Mouse (Mus musculus): ENCODE results near the gene Wbp2nl. TPM values are rescaled to one million over a fixed set of nuclear protein-coding genes. Genes with fewer than 3 reads are reported as not detected.
"Not testable (repeated sequence)": the region's sequence is repeated elsewhere in the genome, so short reads cannot be mapped to it uniquely, and the experiment has no call there.

Wbp2nl gene
- polyA plus RNA-seq, 1 experiment from 2014 or later = 0.40 TPM

GRCm38 (mm10) chr15:82354126-82354945 is 55.6 kb downstream of the Wbp2nl start, which contains the start of gene Ndufa6:
Ndufa6 (minus strand) TSS chr15:82354322.
- peaks cover 14% of the 10 kb centered on the region for H3K36me3 ChIP-seq (ENCODE audit: control insufficient read depth, insufficient read depth, low read length)
- H3K4me3 ChIP-seq (ENCODE audit: low read depth, low read length) = peak within 1 kb of the TSS; percentile 95
- H3K27me3 ChIP-seq (ENCODE audit: control insufficient read depth, insufficient read depth, low read length) = no peaks in the 10 kb centered on the region
- peak within 1 kb of the TSS; percentile 99 for H3K9ac ChIP-seq (ENCODE audit: low read depth, low read length)
- H3K9me3 ChIP-seq (replicated peaks; ENCODE audit: control insufficient read depth, low read length) = no peaks in the 10 kb centered on the region
- peak within 1 kb of the TSS; percentile 88 for H3K4me2 ChIP-seq
- ATAC-seq (replicated peaks; ENCODE audit: insufficient number of reproducible peaks, low FRiP score, low TSS enrichment) = peak; percentile 97
- WGBS (ENCODE audit: insufficient replicate concordance) = 2% methylated on average over 57 of the region's 57 CpGs
- peaks cover 14% of the 10 kb centered on the region; the same call in 1 of the 2 replicates for H3K4me1 ChIP-seq (ENCODE audit: control insufficient read depth, insufficient read depth, low read length)
- peak within 1 kb of the TSS; percentile 85 for H3K27ac ChIP-seq (ENCODE audit: low read depth, low read length)

GRCm38 (mm10) chr15:82358431-82359260 is 59.9 kb downstream of the Wbp2nl start:
- Histone ChIP-seq H3K4me1 (ENCODE audit: control insufficient read depth, insufficient read depth, low read length) (peaks cover 12% of the 10 kb centered on the region; the same call in 1 of the 2 replicates), H3K27me3 (ENCODE audit: control insufficient read depth, insufficient read depth, low read length) (no peaks in the 10 kb centered on the region), H3K27ac (ENCODE audit: low read depth, low read length) (0 out of 2 replicates have a peak overlapping the region, but pooled peaks have one; percentile 16), H3K4me3 (ENCODE audit: low read depth, low read length) (no peak overlapping the region), H3K9me3 (replicated peaks; ENCODE audit: control insufficient read depth, low read length) (no peaks in the 10 kb centered on the region), H3K9ac (ENCODE audit: low read depth, low read length) (0 out of 2 replicates have a peak overlapping the region, but pooled peaks have one; percentile 4), H3K36me3 (ENCODE audit: control insufficient read depth, insufficient read depth, low read length) (no peaks in the 10 kb centered on the region), H3K4me2 (no peak overlapping the region)
- no peak for ATAC-seq (replicated peaks; ENCODE audit: insufficient number of reproducible peaks, low FRiP score, low TSS enrichment)
- WGBS (ENCODE audit: insufficient replicate concordance) = 57% methylated on average over 22 of the region's 22 CpGs

GRCm38 (mm10) chr15:82361459-82362018 is 62.8 kb downstream of the Wbp2nl start:
- ATAC-seq (replicated peaks; ENCODE audit: insufficient number of reproducible peaks, low FRiP score, low TSS enrichment) = no peak
- WGBS (ENCODE audit: insufficient replicate concordance) = 71% methylated on average over 11 of the region's 11 CpGs
- H3K4me2 ChIP-seq = no peak overlapping the region

GRCm38 (mm10) chr15:82362234-82362633 is 63.5 kb downstream of the Wbp2nl start:
- H3K4me3 ChIP-seq (ENCODE audit: low read depth, low read length) = no peak overlapping the region
- H3K27ac ChIP-seq (ENCODE audit: low read depth, low read length) = no peak overlapping the region
- 77% methylated on average over 3 of the region's 4 CpGs for WGBS (ENCODE audit: insufficient replicate concordance)
- no peak overlapping the region for H3K4me2 ChIP-seq
- H3K4me1 ChIP-seq (ENCODE audit: control insufficient read depth, insufficient read depth, low read length) = peaks cover 9% of the 10 kb centered on the region; the same call in 1 of the 2 replicates
- H3K36me3 ChIP-seq (ENCODE audit: control insufficient read depth, insufficient read depth, low read length) = no peaks in the 10 kb centered on the region
- H3K27me3 ChIP-seq (ENCODE audit: control insufficient read depth, insufficient read depth, low read length) = no peaks in the 10 kb centered on the region
- no peak for ATAC-seq (replicated peaks; ENCODE audit: insufficient number of reproducible peaks, low FRiP score, low TSS enrichment)
- H3K9ac ChIP-seq (ENCODE audit: low read depth, low read length) = no peak overlapping the region
- no peaks in the 10 kb centered on the region for H3K9me3 ChIP-seq (replicated peaks; ENCODE audit: control insufficient read depth, low read length)

More at GRCm38 (mm10) chr15:82361459-82362018, 62.8 kb downstream of the Wbp2nl start:
- no peak overlapping the region for H3K9ac ChIP-seq (ENCODE audit: low read depth, low read length)
- H3K9me3 ChIP-seq (replicated peaks; ENCODE audit: control insufficient read depth, low read length) = no peaks in the 10 kb centered on the region
- no peaks in the 10 kb centered on the region for H3K36me3 ChIP-seq (ENCODE audit: control insufficient read depth, insufficient read depth, low read length)
- H3K4me1 ChIP-seq (ENCODE audit: control insufficient read depth, insufficient read depth, low read length) = peaks cover 9% of the 10 kb centered on the region; the same call in 1 of the 2 replicates
- H3K27me3 ChIP-seq (ENCODE audit: control insufficient read depth, insufficient read depth, low read length) = no peaks in the 10 kb centered on the region
- no peak overlapping the region for H3K27ac ChIP-seq (ENCODE audit: low read depth, low read length)
- no peak overlapping the region for H3K4me3 ChIP-seq (ENCODE audit: low read depth, low read length)

DNA sequence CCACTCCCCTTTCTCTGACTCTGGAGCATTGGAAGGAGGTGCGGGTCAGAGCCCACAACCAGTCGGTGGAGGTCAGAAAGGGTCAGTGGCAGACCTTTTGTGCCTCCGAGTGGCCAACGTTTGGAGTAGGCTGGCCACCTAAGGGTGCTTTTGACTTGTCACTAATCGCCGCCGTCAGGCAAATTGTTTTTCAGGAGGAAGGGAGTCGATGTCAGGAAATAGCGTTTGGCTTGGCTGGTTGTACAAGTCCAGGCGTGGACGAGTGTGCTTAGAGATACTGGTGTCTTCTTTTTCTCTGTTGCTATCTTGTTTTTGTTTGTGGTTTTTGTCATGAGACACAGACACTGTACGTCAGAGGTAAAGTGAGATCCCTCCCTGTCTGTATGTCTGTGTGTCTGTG is 65.0 kb downstream of the Wbp2nl start:
- H3K4me3 ChIP-seq (ENCODE audit: low read depth, low read length); H3K9me3 ChIP-seq (replicated peaks; ENCODE audit: control insufficient read depth, low read length); H3K9ac ChIP-seq (ENCODE audit: low read depth, low read length); H3K4me2 ChIP-seq; ATAC-seq (replicated peaks; ENCODE audit: insufficient number of reproducible peaks, low FRiP score, low TSS enrichment); H3K36me3 ChIP-seq (ENCODE audit: control insufficient read depth, insufficient read depth, low read length); H3K27ac ChIP-seq (ENCODE audit: low read depth, low read length); H3K4me1 ChIP-seq (ENCODE audit: control insufficient read depth, insufficient read depth, low read length); H3K27me3 ChIP-seq (ENCODE audit: control insufficient read depth, insufficient read depth, low read length): not testable (repeated sequence)
- WGBS (ENCODE audit: insufficient replicate concordance) = 60% methylated on average over 7 of the region's 12 CpGs

Other genes starting within 250 kb of the Wbp2nl start
- not detected in 2 replicates for gene 4930407I10Rik, start 239.8 kb upstream of the Wbp2nl start, polyA plus RNA-seq (2014; fragmentation: Nextera tagmentation; extraction: Ambion mirVana)
- gene Mei1, start 229.0 kb upstream of the Wbp2nl start, polyA plus RNA-seq (2014; fragmentation: Nextera tagmentation; extraction: Ambion mirVana) = not detected in 2 replicates
- 9.5 and 9.6 TPM in 2 replicates for gene Ccdc134, start 171.0 kb upstream of the Wbp2nl start, polyA plus RNA-seq (2014; fragmentation: Nextera tagmentation; extraction: Ambion mirVana)
- gene Srebf2, start 151.8 kb upstream of the Wbp2nl start, polyA plus RNA-seq (2014; fragmentation: Nextera tagmentation; extraction: Ambion mirVana) = 82.3 and 88.1 TPM in 2 replicates
- gene Shisa8, start 86.1 kb upstream of the Wbp2nl start, polyA plus RNA-seq (2014; fragmentation: Nextera tagmentation; extraction: Ambion mirVana) = 0.07 TPM in 1 of 2 replicates, not detected in the other
- gene Tnfrsf13c, start 74.6 kb upstream of the Wbp2nl start, polyA plus RNA-seq (2014; fragmentation: Nextera tagmentation; extraction: Ambion mirVana) = 0.29 TPM in 1 of 2 replicates, not detected in the other
- gene Cenpm, start 54.2 kb upstream of the Wbp2nl start, polyA plus RNA-seq (2014; fragmentation: Nextera tagmentation; extraction: Ambion mirVana) = 59.7 and 67.3 TPM in 2 replicates
- not detected in 2 replicates for gene 1500009C09Rik, start 46.6 kb upstream of the Wbp2nl start, polyA plus RNA-seq (2014; fragmentation: Nextera tagmentation; extraction: Ambion mirVana)
- 5.0 and 6.2 TPM in 2 replicates for gene Sept3, start 24.1 kb upstream of the Wbp2nl start, polyA plus RNA-seq (2014; fragmentation: Nextera tagmentation; extraction: Ambion mirVana)
- 33.4 and 38.7 TPM in 2 replicates for gene Naga, start 40.0 kb downstream of the Wbp2nl start, polyA plus RNA-seq (2014; fragmentation: Nextera tagmentation; extraction: Ambion mirVana)
- gene Pheta2, start 40.0 kb downstream of the Wbp2nl start, polyA plus RNA-seq (2014; fragmentation: Nextera tagmentation; extraction: Ambion mirVana) = 10.0 and 11.3 TPM in 2 replicates
- 320 and 330 TPM in 2 replicates for gene Smdt1, start 40.0 kb downstream of the Wbp2nl start, polyA plus RNA-seq (2014; fragmentation: Nextera tagmentation; extraction: Ambion mirVana)
- 462 and 487 TPM in 2 replicates for gene Ndufa6, start 55.4 kb downstream of the Wbp2nl start, polyA plus RNA-seq (2014; fragmentation: Nextera tagmentation; extraction: Ambion mirVana)
- 4.1 and 4.4 TPM in 2 replicates for gene Cyp2d22, start 81.3 kb downstream of the Wbp2nl start, polyA plus RNA-seq (2014; fragmentation: Nextera tagmentation; extraction: Ambion mirVana)
- gene Cyp2d11, start 95.1 kb downstream of the Wbp2nl start, polyA plus RNA-seq (2014; fragmentation: Nextera tagmentation; extraction: Ambion mirVana) = not detected in 2 replicates
- gene Cyp2d10, start 108.2 kb downstream of the Wbp2nl start, polyA plus RNA-seq (2014; fragmentation: Nextera tagmentation; extraction: Ambion mirVana) = 0.40 TPM in 1 of 2 replicates, not detected in the other
- not detected in 2 replicates for gene Cyp2d9, start 134.5 kb downstream of the Wbp2nl start, polyA plus RNA-seq (2014; fragmentation: Nextera tagmentation; extraction: Ambion mirVana)

Measured in heart, embryonic 11.5 days (tissue).